Mouse (Mus musculus): ENCODE data around the gene Mdk.
A peak's percentile ranks its signal among the peaks of the same experiment; 100 is the strongest.

Mdk gene

GRCm38 (mm10) chr2:91906141-91906540 is 26.0 kb downstream of the Mdk start:
- DNase-seq, result peak; percentile 41

- DNase-seq, result no peak
Observed at GRCm38 (mm10) chr2:91904618-91905307, 27.3 kb downstream of the Mdk start.

GRCm38 (mm10) chr2:91903171-91903925 is 28.7 kb downstream of the Mdk start:
- no peak for DNase-seq

GRCm38 (mm10) chr2:91902336-91902735 is 29.8 kb downstream of the Mdk start:
- DNase-seq, result no peak

GRCm38 (mm10) chr2:91900431-91900830 is 31.7 kb downstream of the Mdk start:
- no peak for DNase-seq

GRCm38 (mm10) chr2:91899141-91899540 is 33.0 kb downstream of the Mdk start:
- DNase-seq, result no peak

- DNase-seq, result no peak
Observed at GRCm38 (mm10) chr2:91897968-91898367, 34.1 kb downstream of the Mdk start.

GRCm38 (mm10) chr2:91895401-91895800 is 36.7 kb downstream of the Mdk start:
- no peak for DNase-seq

GRCm38 (mm10) chr2:91894716-91895115 is 37.4 kb downstream of the Mdk start:
- no peak for DNase-seq

GRCm38 (mm10) chr2:91884616-91885015 is 47.5 kb downstream of the Mdk start:
- DNase-seq, result no peak

GRCm38 (mm10) chr2:91883961-91884360 is 48.1 kb downstream of the Mdk start:
- DNase-seq, result peak; percentile 55

Measured in layer of hippocampus, adult 9-11 months (tissue).